Mouse (Mus musculus) kidney, postnatal 25 days (tissue): ENCODE results near the gene Taf5.

Source experiments
- DNase-seq, 2 experiments: peaks; one replicate each; pipeline ENCODE4 v3.0.0; 2021; ENCODE audit warnings: mixed read lengths in 2 of 2

Taf5 gene

DNA sequence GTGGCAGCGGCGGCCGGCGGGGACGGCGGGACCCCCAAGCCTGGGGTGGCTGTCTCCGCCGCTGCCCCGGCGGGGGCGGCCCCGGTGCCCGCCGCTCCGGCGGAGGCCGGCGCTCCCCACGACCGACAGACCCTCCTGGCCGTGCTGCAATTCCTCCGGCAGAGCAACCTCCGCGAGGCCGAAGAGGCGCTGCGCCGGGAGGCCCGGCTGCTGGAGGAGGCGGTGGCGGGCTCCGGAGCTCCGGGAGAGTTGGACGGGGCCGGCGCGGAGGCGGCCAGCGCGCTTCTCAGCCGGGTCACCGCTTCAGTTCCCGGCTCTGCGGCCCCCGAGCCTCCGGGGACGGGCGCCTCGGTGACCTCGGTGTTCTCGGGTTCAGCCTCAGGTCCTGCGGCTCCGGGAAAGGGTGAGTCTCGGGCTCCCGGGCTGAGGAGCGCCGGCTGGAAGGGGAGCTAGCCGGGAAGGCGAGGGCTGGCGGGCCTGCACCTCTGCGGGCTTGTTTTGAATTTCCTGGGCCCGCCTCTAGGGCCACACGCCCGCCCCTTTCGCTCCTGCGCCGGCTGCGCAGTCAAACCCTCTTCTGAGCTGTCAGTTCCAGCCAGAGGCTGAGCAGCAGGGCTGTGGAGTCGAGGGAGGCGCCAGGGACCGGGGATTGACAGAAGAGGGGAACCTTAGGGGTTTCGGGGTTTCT, 522 bp downstream of the Taf5 start:
- peak; percentile 86 to 94 for DNase-seq

DNA sequence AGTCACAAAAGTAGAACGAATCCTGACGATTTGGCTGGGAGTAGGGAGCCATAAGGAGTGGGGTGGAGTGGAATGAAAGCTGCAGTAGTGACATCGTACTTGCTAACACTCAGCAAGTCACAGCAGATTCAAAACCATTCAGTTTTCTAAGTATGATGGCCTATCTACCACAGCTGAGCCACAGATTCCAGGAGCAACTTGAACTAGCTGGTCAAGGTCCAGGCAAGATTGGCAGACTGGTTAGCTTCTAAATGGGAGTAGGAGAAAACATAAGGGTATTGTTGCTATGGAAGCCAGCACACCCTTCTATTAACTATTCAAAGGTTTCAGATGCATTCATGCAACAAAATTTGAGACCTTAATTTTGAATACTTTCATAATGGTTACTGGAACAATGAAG, 20.7 kb downstream of the Taf5 start:
- peak; percentile 56 to 74 for DNase-seq

DNA sequence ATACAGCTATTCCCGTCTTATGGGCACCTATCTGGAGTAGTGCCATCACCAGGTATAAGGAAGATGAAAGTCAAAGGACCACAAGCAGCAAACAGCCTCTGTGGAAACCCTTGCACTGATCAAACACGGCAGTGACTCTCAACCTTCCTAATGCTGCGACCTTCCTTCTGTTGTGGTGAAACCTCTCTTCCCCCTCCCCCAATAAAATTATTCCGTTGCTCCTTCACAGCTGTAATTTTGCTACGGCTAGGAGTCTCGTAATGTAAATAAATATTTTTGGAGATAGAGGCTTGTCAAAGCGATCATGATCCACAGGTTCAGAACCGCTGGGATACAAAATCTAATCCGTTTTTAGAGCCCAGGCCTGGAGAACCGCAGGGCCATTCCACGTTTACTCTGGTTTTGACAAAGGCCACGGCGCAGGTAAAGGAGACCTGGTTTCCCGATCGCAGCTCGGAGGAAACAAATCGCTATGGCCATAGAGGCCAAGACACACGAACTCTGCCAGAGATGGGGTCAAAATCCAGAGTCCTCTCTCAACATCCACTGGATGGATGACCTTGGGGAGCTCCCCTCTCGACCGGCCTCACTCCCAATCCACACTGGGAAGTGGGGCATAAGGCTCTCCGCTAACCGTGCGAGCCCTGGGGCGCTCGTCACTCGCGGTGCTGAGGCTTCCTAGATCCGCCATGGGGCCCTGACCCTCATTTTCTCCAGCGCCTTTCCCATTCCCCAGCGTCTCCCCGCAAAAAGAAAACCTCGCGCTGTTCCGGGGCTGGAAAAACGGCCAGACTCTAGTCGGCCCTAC, 22.4 kb downstream of the Taf5 start:
- DNase-seq: peak; percentile 32 to 73

DNA sequence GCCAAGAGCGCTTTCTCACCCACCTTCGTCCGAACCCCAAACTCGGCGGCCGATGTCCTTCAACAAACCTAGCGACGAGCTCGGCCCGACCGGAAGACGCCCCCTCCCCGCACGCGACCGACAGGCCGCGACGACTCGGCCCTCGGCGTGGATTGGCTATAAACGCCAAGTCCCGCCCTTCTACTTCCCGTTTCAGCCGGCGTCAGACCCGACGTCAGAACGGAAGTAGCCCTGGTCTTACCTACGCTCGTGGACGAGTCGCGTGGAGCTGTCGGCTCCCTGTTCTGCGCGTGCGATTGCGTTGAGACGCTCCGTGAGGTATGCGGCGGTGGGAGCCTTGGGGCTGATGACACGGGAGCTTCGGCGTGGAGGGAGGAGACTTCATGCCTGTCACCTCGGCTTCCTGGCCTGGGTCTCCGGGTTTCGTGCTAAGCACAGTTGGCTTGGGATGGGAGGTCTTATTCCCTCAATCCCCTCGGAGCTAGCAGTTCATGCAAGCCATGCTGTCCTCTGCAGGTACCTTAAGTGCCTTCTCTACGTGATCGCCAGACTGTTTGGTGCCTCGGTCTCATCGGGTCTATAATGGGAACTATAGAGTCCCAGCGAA, 23.1 kb downstream of the Taf5 start, which contains the start of the genes Usmg5 and Pdcd11:
Gene Usmg5, minus strand, starts transcription at position 98 of the 607 bp plus-strand sequence.
Gene Pdcd11, plus strand, starts transcription at position 219 of the 607 bp plus-strand sequence.
- DNase-seq: peak; percentile 97 to 98

DNA sequence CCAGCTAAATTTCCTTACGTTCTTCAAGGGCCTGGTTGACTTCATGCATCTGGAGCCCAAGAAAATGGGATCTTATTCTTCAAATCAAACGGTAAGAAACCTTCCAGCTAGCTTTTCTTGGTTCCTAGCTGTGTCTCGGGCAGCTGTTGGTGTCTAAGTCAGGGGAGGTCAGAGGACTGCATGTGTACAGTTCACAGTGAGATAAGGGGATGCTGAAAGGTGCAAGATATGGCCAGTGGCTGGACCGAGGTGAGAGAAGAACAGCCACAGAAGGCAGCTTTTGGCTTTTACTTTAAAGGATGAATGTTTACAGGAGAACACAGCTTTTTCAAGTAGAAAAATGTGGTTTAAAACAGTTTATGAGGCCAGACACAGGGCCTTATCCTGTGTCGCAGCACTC, 33.5 kb downstream of the Taf5 start:
- no peak for DNase-seq

DNA sequence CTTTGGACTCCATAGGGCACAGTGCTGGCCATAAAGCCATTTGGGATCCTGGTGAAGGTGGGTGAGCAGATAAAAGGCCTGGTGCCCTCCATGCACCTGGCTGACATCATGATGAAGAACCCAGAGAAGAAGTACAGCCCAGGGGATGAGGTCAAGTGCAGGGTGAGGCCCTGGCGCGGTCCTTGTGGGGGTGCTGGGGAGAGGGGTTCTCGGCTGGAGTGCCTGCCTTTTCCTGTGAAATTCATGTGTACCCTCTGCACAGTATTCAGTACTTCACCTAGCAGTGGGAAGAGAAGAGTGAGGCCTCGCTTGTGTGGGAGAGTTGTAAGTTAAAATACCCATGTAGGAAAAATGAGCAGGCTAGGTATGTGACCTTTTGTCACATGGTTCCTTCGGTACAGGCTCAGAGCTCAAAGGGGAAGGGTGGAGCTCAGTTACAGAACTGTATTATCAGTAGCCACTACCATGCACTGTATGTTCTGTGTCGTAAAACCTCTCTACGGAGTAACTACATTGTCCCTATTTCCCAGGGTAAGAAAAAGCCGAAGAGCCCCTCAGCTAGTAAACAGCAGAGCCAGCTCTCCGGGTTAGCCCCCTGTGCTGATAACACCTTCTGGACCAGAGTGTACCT, 37.2 kb downstream of the Taf5 start:
- DNase-seq: no peak

DNA sequence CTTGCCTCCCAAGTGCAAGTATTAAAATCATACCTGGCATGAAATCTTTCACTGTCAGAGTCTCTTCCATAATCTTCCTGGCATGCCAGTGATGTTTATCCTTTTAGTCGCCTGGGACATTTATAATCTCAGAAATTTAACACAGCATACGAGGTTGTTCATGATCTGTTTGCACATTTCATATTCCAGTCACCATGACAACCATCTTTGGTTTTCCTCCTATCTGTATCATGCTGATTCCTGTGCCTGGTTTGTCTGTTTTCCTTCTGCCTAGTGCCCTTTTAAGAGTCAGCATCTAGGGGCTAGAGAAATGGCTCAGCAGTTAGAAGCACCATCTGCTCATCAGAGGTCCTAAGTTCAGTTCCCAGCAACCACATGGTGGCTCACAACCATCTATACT, 51.1 kb downstream of the Taf5 start:
- DNase-seq: no peak

DNA sequence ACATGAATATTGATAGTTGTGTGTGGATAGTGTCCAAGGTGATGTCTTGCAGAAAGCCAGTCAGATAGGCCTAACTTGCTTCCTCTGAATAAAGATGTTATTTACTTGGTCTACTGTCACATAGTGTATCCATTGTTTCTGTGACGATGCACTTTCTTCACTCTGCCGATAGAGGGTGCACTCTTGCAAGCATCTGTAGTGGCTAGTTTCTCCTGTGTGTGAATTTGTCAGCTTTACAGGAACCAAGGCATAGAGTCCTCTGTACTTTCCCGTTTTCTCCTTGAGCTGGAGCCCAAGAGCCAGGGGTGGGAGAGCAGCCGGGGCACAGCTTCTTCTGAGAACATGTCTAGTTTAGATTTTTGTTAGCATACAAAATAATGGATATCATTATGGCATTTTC, 53.5 kb downstream of the Taf5 start:
- no peak for DNase-seq

DNA sequence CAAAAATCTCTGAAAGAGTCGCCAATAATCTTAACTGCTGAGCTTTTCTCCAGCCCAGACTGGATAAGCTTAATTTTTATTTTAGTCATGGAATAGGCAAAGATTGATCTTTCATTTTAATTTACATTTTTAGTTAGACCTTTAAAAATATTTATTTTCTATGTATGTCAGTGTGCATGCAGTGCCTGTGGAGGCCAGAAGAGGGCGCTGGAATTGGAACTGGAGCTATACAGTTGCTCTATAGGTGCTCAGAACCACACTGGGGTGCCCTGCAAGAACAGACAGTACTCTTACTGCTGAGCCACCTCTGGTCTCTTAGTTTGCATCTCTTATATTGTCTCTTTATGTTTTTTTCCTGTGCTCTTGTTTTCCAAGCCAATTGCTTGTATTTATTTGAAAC, 55.3 kb downstream of the Taf5 start:
- DNase-seq: peak in 1 of 2 experiments; percentile 63

DNA sequence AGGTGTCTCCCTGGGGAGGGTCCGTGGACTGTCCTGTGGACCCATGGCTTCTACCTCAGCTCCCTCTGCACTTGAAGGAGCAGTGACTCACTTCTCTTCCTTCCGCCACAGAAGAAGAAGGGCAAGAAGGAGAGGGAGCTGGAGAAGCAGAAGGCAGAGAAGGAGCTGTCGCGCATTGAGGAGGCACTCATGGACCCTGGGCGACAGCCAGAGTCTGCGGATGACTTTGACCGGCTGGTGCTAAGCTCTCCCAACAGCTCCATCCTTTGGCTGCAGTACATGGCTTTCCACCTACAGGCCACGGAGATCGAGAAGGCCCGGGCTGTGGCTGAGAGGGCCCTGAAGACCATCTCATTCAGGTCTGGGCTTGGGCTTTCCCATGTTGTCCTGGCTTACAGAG, 60.6 kb downstream of the Taf5 start:
- DNase-seq: no peak

DNA sequence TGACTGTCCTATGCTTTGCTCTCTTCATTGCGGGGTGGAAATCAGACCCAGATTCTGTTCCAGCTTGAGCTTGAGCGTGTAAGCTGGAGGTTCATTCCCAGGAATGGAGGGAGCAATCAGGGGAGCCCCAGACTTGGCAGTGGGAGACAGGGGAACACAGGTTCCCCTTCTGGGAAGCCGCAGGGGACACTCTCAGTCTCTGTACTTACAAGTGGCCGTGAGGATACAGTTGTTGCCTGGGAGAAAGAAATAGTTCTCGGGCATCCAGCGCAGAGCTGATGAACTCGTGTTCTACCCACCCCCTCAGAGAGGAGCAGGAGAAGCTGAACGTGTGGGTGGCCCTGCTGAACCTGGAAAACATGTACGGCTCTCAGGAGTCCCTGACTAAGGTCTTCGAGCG, 61.3 kb downstream of the Taf5 start:
- DNase-seq: no peak

DNA sequence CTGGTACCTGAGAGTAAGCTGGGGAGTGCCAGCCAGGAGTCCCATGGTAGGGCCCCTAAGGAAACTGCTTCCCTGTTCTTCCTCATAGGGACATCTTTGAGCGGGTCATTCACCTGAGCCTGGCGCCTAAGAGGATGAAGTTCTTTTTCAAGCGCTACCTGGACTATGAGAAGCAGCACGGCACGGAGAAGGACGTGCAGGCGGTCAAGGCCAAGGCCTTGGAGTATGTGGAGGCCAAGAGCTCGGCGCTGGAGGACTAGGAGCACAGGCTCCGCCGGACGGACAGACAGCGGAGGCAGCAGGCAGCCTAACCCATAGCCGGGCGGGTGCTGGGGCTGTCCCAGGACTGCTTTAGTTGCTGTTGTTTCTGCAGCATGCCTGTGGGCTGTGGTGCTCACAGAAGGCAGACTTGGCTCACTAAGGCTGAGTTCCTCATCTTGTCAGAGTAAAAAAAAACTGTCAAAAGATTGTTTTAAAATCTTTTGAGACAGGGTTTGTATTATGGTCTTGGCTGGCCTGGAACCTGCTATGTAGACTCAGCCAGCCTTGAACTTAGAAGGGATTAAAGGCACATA, 63.1 kb downstream of the Taf5 start:
- DNase-seq: no peak
